Mouse (Mus musculus): ENCODE measurements around the gene Cckar. TPM values are rescaled to one million over a fixed set of nuclear protein-coding genes. Genes with fewer than 3 reads are reported as not detected.

Cckar gene
- total and polyA plus RNA-seq, 3 experiments: 0.90 TPM; not detected in 2

- Histone ChIP-seq H3K9ac (ENCODE audit: low read depth, low read length) (no peak overlapping the region), H3K27ac (no peak overlapping the region), H3K27me3 (ENCODE audit: control insufficient read depth, insufficient read depth, low read length) (no peaks in the 10 kb centered on the region; the same call in 1 of the 2 replicates), H3K4me1 (ENCODE audit: control insufficient read depth, insufficient read depth, low read length) (no peaks in the 10 kb centered on the region), H3K4me3 (no peak overlapping the region), H3K79me2 (replicated peaks; ENCODE audit: control insufficient read depth, insufficient read depth, low read length) (no peaks in the 10 kb centered on the region), H3K36me3 (ENCODE audit: control insufficient read depth, insufficient read depth, low read length) (no peaks in the 10 kb centered on the region)
- TF ChIP-seq EP300 (IDR thresholded peaks at IDR 0.05; ENCODE audit: insufficient read depth, low read depth, low read length): no peak
- TF ChIP-seq CTCF (IDR thresholded peaks at IDR 0.05): no peak
- TF ChIP-seq POLR2A (IDR thresholded peaks at IDR 0.05; ENCODE audit: insufficient read depth, low read depth, low read length): no peak
- no peak for DNase-seq
- WGBS: 52% methylated on average over 4 of the region's 4 CpGs
- intact Hi-C loops (cut with DNase I): loop anchor here (2.0 kb wide), 1 partner anchor 345 kb away; no protein-coding TSS in a partner anchor
Observed at GRCm38 (mm10) chr5:53671507-53671906, 36.0 kb downstream of the Cckar start.

DNA sequence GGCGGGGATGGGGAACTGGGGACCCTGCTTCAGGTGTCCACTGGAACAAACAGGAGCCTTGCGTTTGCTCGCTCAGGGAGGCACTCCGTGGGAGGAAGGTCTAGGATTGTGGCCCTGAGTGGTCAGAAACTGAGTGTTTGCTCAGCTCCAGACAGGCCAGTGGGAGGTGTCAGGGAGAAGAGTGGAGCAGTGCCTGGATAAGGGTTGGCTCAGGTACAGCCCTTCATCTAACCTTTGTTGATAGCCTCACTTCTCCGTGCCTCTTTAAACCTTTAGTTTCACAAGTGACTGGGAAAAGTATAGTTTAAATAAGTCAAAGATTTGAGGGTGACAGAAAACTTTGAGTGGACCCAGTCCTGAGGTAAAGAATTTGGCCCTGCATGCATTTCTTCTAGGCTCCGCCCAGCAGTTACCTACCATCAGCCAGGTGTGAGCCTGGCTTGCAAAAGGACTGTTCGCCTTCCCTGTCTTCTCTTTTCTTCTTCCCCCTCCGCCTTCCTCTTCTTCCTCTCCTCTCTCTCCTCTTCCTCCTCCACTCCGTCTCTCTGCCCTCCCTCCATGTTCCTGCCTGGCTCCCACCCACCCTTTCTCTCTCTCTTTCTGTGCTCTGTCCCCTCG, 37.1 kb downstream of the Cckar start:
- Histone ChIP-seq H3K9ac (ENCODE audit: low read depth, low read length) (no peak overlapping the region), H3K27me3 (ENCODE audit: control insufficient read depth, insufficient read depth, low read length) (no peaks in the 10 kb centered on the region; the same call in 1 of the 2 replicates), H3K4me3 (no peak overlapping the region), H3K4me1 (ENCODE audit: control insufficient read depth, insufficient read depth, low read length) (no peaks in the 10 kb centered on the region), H3K79me2 (replicated peaks; ENCODE audit: control insufficient read depth, insufficient read depth, low read length) (no peaks in the 10 kb centered on the region), H3K27ac (no peak overlapping the region), H3K36me3 (ENCODE audit: control insufficient read depth, insufficient read depth, low read length) (no peaks in the 10 kb centered on the region)
- intact Hi-C loops (cut with DNase I): loop anchor here (2.0 kb wide), 1 partner anchor 344 kb away; no protein-coding TSS in a partner anchor
- WGBS: 78% methylated on average over 10 of the region's 10 CpGs
- DNase-seq: no peak
- no peak for TF ChIP-seq EP300 (IDR thresholded peaks at IDR 0.05; ENCODE audit: insufficient read depth, low read depth, low read length)
- TF ChIP-seq POLR2A (IDR thresholded peaks at IDR 0.05; ENCODE audit: insufficient read depth, low read depth, low read length): no peak
- TF ChIP-seq CTCF (IDR thresholded peaks at IDR 0.05): no peak

DNA sequence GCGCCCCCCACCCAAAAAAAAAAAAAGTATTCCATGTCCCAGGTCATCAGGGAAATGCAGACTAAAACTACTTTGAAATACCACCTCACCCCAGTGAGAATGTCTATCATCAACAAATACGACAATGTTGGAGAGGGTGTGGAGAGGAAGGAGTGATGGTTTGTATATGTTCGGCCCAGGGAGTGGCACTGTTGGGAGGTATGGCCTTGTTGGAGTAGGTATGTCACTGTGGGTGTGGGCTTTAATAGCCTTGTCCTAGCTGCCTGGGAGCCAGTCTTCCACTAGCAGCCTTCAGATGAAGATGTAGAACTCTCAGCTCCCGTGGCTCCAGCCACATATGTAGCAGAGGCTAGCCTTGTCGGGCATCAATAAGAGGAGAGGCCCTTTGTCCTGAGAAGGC, 39.5 kb downstream of the Cckar start:
- TF ChIP-seq CTCF (IDR thresholded peaks at IDR 0.05) (no peak), EP300 (IDR thresholded peaks at IDR 0.05; ENCODE audit: insufficient read depth, low read depth, low read length) (no peak), POLR2A (IDR thresholded peaks at IDR 0.05; ENCODE audit: insufficient read depth, low read depth, low read length) (no peak)
- Histone ChIP-seq H3K4me3 (no peak overlapping the region), H3K36me3 (ENCODE audit: control insufficient read depth, insufficient read depth, low read length) (no peaks in the 10 kb centered on the region), H3K9ac (ENCODE audit: low read depth, low read length) (no peak overlapping the region), H3K4me1 (ENCODE audit: control insufficient read depth, insufficient read depth, low read length) (no peaks in the 10 kb centered on the region), H3K79me2 (replicated peaks; ENCODE audit: control insufficient read depth, insufficient read depth, low read length) (no peaks in the 10 kb centered on the region), H3K27me3 (ENCODE audit: control insufficient read depth, insufficient read depth, low read length) (no peaks in the 10 kb centered on the region; the same call in 1 of the 2 replicates), H3K27ac (no peak overlapping the region)
- 84% methylated on average over 5 of the region's 5 CpGs for WGBS
- intact Hi-C loops (cut with DNase I): no loop called here
- no peak for DNase-seq

GRCm38 (mm10) chr5:53663665-53664064, 43.8 kb downstream of the Cckar start:
- Histone ChIP-seq H3K27ac (no peak overlapping the region), H3K4me3 (no peak overlapping the region), H3K27me3 (ENCODE audit: control insufficient read depth, insufficient read depth, low read length) (no peaks in the 10 kb centered on the region; the same call in 1 of the 2 replicates), H3K79me2 (replicated peaks; ENCODE audit: control insufficient read depth, insufficient read depth, low read length) (no peaks in the 10 kb centered on the region), H3K36me3 (ENCODE audit: control insufficient read depth, insufficient read depth, low read length) (no peaks in the 10 kb centered on the region), H3K4me1 (ENCODE audit: control insufficient read depth, insufficient read depth, low read length) (no peaks in the 10 kb centered on the region), H3K9ac (ENCODE audit: low read depth, low read length) (no peak overlapping the region)
- TF ChIP-seq CTCF (IDR thresholded peaks at IDR 0.05) (no peak), POLR2A (IDR thresholded peaks at IDR 0.05; ENCODE audit: insufficient read depth, low read depth, low read length) (no peak), EP300 (IDR thresholded peaks at IDR 0.05; ENCODE audit: insufficient read depth, low read depth, low read length) (no peak)
- no peak for DNase-seq
- intact Hi-C loops (cut with DNase I): no loop called here

DNA sequence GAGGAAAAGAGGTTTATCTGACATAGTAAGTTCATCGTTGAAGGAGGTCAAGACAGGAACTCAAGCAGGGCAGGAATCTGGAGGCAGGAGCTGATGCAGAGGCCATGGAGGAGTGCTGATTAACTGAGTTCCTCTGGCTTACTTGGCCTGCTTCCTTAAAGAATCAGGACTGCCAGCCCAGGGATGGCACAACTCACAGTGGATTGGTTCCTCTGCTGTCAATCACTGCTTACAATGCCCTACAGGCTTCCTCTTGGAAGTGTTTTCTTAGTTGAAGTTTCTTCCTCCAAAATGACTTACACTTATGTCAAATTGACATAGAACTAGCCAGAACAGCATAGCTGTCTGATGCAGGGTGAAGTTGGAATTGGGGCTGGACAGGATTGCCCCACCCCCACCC, 45.1 kb downstream of the Cckar start:
- Histone ChIP-seq H3K4me1 (ENCODE audit: control insufficient read depth, insufficient read depth, low read length) (no peaks in the 10 kb centered on the region), H3K9ac (ENCODE audit: low read depth, low read length) (no peak overlapping the region), H3K27ac (no peak overlapping the region), H3K79me2 (replicated peaks; ENCODE audit: control insufficient read depth, insufficient read depth, low read length) (no peaks in the 10 kb centered on the region), H3K36me3 (ENCODE audit: control insufficient read depth, insufficient read depth, low read length) (no peaks in the 10 kb centered on the region), H3K4me3 (no peak overlapping the region), H3K27me3 (ENCODE audit: control insufficient read depth, insufficient read depth, low read length) (no peaks in the 10 kb centered on the region; the same call in 1 of the 2 replicates)
- WGBS: 37% methylated on average over 1 of the region's 1 CpGs
- TF ChIP-seq CTCF (IDR thresholded peaks at IDR 0.05): no peak
- TF ChIP-seq EP300 (IDR thresholded peaks at IDR 0.05; ENCODE audit: insufficient read depth, low read depth, low read length): no peak
- no peak for TF ChIP-seq POLR2A (IDR thresholded peaks at IDR 0.05; ENCODE audit: insufficient read depth, low read depth, low read length)
- no peak for DNase-seq
- intact Hi-C loops (cut with DNase I): no loop called here

DNA sequence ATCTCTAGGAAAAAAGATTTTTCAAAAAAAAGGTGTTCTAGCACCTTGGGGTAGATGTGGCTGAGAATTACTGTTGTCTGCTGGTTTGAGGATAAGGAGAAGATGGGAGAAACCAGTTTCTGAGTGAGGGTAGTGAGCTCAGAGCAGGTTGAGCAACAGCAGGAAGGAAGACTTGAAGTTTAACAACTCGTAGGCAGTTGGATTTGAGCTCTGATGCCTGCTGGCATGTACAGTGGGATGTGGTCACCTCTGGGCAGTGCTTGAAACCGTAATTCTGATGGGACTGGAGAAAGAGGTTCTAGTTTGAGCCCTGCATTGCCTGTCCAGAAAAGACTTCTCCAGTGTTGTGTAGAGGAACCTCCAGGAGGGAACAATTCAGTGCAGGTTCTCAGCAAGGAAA, 46.0 kb downstream of the Cckar start:
- Histone ChIP-seq H3K9ac (ENCODE audit: low read depth, low read length) (no peak overlapping the region), H3K27me3 (ENCODE audit: control insufficient read depth, insufficient read depth, low read length) (no peaks in the 10 kb centered on the region), H3K4me3 (no peak overlapping the region), H3K4me1 (ENCODE audit: control insufficient read depth, insufficient read depth, low read length) (no peaks in the 10 kb centered on the region), H3K27ac (no peak overlapping the region), H3K79me2 (replicated peaks; ENCODE audit: control insufficient read depth, insufficient read depth, low read length) (no peaks in the 10 kb centered on the region), H3K36me3 (ENCODE audit: control insufficient read depth, insufficient read depth, low read length) (no peaks in the 10 kb centered on the region)
- TF ChIP-seq CTCF (IDR thresholded peaks at IDR 0.05) (no peak), POLR2A (IDR thresholded peaks at IDR 0.05; ENCODE audit: insufficient read depth, low read depth, low read length) (no peak), EP300 (IDR thresholded peaks at IDR 0.05; ENCODE audit: insufficient read depth, low read depth, low read length) (no peak)
- 52% methylated on average over 2 of the region's 2 CpGs for WGBS
- intact Hi-C loops (cut with DNase I): no loop called here
- DNase-seq: no peak
